Mouse (Mus musculus): ENCODE measurements at regions not wholly inside any gene's neighbourhood (a gene's known extent, or its start where the extent isn't known, plus 50 kb on each side); places are given as distances from the start of the nearest gene placed in this dataset.

DNA sequence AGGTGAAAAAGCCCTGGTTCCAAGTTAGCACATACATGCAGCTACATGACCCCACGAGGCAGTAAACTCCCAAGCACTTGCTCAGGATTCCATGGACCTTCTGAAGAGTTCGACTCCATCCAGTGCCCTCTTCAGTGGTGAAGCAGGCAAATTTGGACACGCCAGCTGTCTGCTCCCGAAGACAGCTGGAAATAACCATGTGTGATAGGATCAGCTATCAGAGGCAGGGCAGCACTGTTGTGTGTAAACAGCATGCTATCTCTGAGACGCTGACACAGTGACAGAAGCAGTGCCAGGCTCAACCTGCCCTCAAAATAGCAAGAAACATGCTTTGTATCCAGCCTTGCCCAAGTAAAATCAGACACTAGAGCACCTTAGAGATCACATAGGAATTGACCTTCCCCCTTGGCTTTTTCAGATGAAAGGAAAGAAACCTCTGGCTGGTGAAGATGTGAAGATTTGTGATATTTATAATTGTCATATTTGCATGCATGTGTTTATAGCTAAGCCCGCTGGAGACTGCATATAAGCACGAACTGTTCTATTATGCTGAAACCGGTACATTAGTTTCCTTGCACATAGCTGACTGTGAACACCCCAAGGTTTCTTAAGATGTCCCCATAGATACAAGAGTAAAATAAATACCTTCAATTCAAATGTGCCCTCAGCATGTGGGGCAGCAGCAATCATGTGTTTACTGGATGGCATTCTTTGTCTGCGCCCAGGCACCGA, 146.4 kb upstream of the Nrip1 start:
- H3K36me3 ChIP-seq (ENCODE audit: control insufficient read depth, insufficient read depth) = no peaks in the 10 kb centered on the region
- no peaks in the 10 kb centered on the region for H3K9me3 ChIP-seq (replicated peaks; ENCODE audit: control insufficient read depth, low read length)
- H3K27ac ChIP-seq (ENCODE audit: low read length) = no peak overlapping the region
- ATAC-seq (replicated peaks; ENCODE audit: extremely low read depth, insufficient read depth, low FRiP score) = no peak
- H3K4me3 ChIP-seq (ENCODE audit: low read length) = no peak overlapping the region
- H3K4me2 ChIP-seq (ENCODE audit: low read depth, low read length) = no peak overlapping the region
- 71% methylated on average over 10 of the region's 10 CpGs for WGBS
- 0 out of 2 replicates have a peak, but pooled peaks cover 2% of the 10 kb centered on the region for H3K4me1 ChIP-seq (ENCODE audit: control insufficient read depth, insufficient read depth, low read length)
- no peaks in the 10 kb centered on the region for H3K27me3 ChIP-seq (ENCODE audit: control insufficient read depth, insufficient read depth, low read length)
- no peak overlapping the region for H3K9ac ChIP-seq (ENCODE audit: low read length)

DNA sequence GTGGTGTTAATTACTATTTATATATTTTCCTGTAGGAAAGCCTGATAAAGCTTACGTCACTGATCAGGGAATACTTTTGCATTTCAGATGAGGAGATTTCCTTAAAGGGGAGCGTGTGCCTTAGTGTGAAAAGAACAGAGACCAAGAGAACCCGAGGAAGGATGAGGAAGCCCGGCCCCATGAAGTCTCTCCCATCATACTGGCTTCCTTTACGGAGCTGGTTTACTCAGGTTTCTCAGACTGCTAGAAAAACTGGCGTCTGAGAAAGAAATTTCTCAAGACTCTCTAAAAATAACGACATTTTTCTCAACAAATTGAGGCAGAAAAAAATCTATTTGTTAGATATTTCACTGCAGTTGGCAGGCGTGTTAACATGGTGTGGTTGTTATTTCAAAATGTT, 137.2 kb upstream of the Nrip1 start:
- Histone ChIP-seq H3K4me3 (ENCODE audit: low read length) (no peak overlapping the region), H3K4me2 (ENCODE audit: low read depth, low read length) (no peak overlapping the region), H3K9me3 (replicated peaks; ENCODE audit: control insufficient read depth, low read length) (no peaks in the 10 kb centered on the region), H3K27me3 (ENCODE audit: control insufficient read depth, insufficient read depth, low read length) (no peaks in the 10 kb centered on the region), H3K36me3 (ENCODE audit: control insufficient read depth, insufficient read depth) (no peaks in the 10 kb centered on the region), H3K27ac (ENCODE audit: low read length) (no peak overlapping the region), H3K9ac (ENCODE audit: low read length) (no peak overlapping the region), H3K4me1 (ENCODE audit: control insufficient read depth, insufficient read depth, low read length) (no peaks in the 10 kb centered on the region)
- no peak for ATAC-seq (replicated peaks; ENCODE audit: extremely low read depth, insufficient read depth, low FRiP score)
- WGBS = 41% methylated on average over 8 of the region's 8 CpGs

DNA sequence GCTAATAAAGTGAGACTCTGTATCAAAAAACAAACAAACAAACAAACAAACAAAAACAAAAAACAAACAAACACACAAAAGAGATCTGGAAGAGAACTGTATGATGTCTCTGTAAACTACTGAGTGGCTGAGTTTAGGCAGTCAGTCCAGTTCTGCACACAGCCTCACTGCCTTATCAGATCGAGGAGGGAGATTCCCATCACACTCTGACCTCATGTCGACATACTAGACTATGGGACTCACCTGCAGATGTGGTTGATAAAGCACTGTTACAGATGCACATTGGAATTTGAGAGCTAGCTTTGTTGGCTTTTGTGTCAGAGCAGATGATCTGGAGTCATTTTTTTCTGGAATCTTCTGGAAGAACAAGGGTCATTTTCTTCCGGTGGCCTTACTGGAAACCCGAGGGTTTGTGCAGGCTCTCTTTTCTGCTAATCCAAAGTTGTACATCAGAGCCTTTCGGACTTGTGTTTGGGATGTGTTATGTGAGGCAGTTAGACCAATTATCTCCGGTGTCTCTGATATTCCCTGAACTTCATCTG, 135.6 kb upstream of the Nrip1 start:
- H3K36me3 ChIP-seq (ENCODE audit: control insufficient read depth, insufficient read depth) = no peaks in the 10 kb centered on the region
- H3K4me1 ChIP-seq (ENCODE audit: control insufficient read depth, insufficient read depth, low read length) = no peaks in the 10 kb centered on the region
- no peak overlapping the region for H3K4me2 ChIP-seq (ENCODE audit: low read depth, low read length)
- ATAC-seq (replicated peaks; ENCODE audit: extremely low read depth, insufficient read depth, low FRiP score) = no peak
- H3K9me3 ChIP-seq (replicated peaks; ENCODE audit: control insufficient read depth, low read length) = no peaks in the 10 kb centered on the region
- H3K27me3 ChIP-seq (ENCODE audit: control insufficient read depth, insufficient read depth, low read length) = no peaks in the 10 kb centered on the region
- no peak overlapping the region for H3K4me3 ChIP-seq (ENCODE audit: low read length)
- no peak overlapping the region for H3K27ac ChIP-seq (ENCODE audit: low read length)
- 78% methylated on average over 6 of the region's 6 CpGs for WGBS
- no peak overlapping the region for H3K9ac ChIP-seq (ENCODE audit: low read length)

DNA sequence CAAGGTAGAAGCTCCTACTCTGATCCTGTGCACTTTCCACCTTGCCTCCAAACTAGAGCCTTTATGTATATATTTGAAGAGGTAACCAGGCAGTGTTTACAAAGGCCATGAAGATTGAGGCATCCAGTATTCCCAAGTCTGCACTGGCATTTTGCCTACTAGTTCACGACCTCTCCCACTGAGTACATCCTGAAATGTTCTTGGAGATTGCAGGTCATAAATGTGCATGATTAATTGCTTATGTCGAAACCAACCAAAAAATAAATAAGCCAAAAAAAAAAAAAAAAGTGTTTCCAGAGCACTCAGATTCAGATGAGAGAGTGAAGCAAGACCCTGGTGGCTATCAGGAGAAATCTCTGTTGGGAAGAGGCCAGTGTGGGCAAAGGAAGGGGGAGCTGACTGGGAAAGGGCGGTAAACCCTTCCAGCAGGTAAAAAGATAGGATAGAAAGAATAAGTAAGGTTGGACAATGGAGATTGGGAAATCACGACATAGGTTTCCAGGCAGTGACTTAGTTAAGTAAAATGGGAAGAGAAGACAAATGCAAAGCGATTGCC, 133.6 kb upstream of the Nrip1 start:
- Histone ChIP-seq H3K36me3 (ENCODE audit: control insufficient read depth, insufficient read depth) (no peaks in the 10 kb centered on the region), H3K4me1 (ENCODE audit: control insufficient read depth, insufficient read depth, low read length) (no peaks in the 10 kb centered on the region), H3K27ac (ENCODE audit: low read length) (no peak overlapping the region), H3K4me2 (ENCODE audit: low read depth, low read length) (no peak overlapping the region), H3K4me3 (ENCODE audit: low read length) (no peak overlapping the region), H3K27me3 (ENCODE audit: control insufficient read depth, insufficient read depth, low read length) (no peaks in the 10 kb centered on the region), H3K9me3 (replicated peaks; ENCODE audit: control insufficient read depth, low read length) (no peaks in the 10 kb centered on the region), H3K9ac (ENCODE audit: low read length) (no peak overlapping the region)
- 73% methylated on average over 5 of the region's 5 CpGs for WGBS
- ATAC-seq (replicated peaks; ENCODE audit: extremely low read depth, insufficient read depth, low FRiP score) = no peak

DNA sequence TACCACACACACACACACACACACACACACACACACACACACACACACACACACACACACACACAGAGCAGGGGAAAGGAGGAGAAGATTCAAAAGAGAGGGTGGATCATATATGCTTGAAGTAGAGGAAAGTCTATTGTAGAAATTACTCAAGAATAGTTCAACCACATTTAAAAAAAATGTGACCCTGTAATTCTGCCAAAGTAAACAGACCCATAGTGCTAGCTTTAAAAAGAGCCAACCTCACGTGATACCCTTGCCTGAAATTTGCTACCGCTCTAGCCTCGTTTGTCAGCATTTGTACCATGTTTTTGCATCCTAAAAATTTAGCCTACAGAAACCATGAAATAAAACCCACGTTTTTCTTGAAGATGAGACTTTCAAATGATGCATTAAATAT, 132.6 kb upstream of the Nrip1 start:
- Histone ChIP-seq H3K4me2 (ENCODE audit: low read depth, low read length) (no peak overlapping the region), H3K4me1 (ENCODE audit: control insufficient read depth, insufficient read depth, low read length) (no peaks in the 10 kb centered on the region), H3K4me3 (ENCODE audit: low read length) (no peak overlapping the region), H3K27ac (ENCODE audit: low read length) (no peak overlapping the region), H3K9ac (ENCODE audit: low read length) (no peak overlapping the region), H3K27me3 (ENCODE audit: control insufficient read depth, insufficient read depth, low read length) (no peaks in the 10 kb centered on the region), H3K36me3 (ENCODE audit: control insufficient read depth, insufficient read depth) (no peaks in the 10 kb centered on the region), H3K9me3 (replicated peaks; ENCODE audit: control insufficient read depth, low read length) (no peaks in the 10 kb centered on the region)
- ATAC-seq (replicated peaks; ENCODE audit: extremely low read depth, insufficient read depth, low FRiP score) = no peak
- 42% methylated on average over 4 of the region's 4 CpGs for WGBS

DNA sequence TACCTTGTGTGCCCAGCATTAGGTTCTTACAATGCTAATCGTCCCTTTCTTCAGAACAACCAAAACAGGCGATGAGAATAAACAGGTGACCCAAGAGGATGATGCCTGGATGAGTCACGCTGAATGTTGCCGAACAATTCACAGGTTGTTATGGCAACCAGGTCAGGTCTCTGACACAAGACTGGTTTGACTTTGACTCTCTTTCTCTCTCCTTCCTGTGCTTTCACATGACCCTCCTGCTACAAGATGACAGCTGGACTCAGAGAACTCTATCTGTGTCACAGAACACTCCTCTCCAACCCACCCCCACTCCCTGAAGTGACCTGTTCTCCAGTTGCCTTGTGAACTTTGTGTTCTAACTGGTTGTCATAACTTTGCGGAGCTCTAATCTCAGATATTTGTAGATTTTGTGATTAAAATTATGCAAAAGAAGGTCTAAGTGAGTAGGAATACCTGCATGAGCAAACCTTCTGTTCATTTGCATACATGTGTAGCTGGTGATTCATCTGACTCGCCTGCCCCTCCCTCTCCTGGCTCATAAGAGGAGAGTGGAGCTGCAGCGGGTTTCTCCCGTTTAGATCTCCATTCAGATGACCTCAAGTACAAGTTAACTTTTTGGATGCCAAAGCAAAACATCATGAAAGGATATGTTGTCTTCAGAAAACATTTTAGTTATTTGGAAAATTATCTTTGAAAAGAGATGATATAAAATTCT, 126.2 kb upstream of the Nrip1 start:
- 62% methylated on average over 8 of the region's 8 CpGs for WGBS
- no peak for ATAC-seq (replicated peaks; ENCODE audit: extremely low read depth, insufficient read depth, low FRiP score)
- H3K9ac ChIP-seq (ENCODE audit: low read length) = no peak overlapping the region
- H3K27ac ChIP-seq (ENCODE audit: low read length) = no peak overlapping the region
- no peak overlapping the region for H3K4me3 ChIP-seq (ENCODE audit: low read length)
- H3K36me3 ChIP-seq (ENCODE audit: control insufficient read depth, insufficient read depth) = no peaks in the 10 kb centered on the region
- no peak overlapping the region for H3K4me2 ChIP-seq (ENCODE audit: low read depth, low read length)
- H3K9me3 ChIP-seq (replicated peaks; ENCODE audit: control insufficient read depth, low read length) = no peaks in the 10 kb centered on the region
- peaks cover 2% of the 10 kb centered on the region for H3K4me1 ChIP-seq (ENCODE audit: control insufficient read depth, insufficient read depth, low read length)
- H3K27me3 ChIP-seq (ENCODE audit: control insufficient read depth, insufficient read depth, low read length) = no peaks in the 10 kb centered on the region

DNA sequence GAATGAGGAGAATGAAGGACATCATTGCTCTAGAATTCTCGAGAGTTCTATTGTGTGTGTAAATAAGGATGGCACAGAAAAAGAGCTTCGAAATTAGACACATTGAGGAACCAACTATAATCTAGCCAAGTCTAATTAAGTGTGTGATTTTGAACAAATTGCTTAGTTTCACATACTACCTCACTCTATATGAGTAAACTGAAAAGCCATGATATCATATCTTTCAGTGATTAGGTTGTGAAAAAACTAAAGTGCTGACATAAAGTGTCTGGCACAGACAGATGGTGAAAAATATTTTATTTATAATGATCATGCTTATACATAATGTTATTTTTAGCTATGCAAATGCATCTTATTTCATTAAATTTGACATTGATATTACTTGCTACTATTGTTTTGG, 124.6 kb upstream of the Nrip1 start:
- H3K4me3 ChIP-seq (ENCODE audit: low read length) = no peak overlapping the region
- WGBS = 71% methylated on average over 2 of the region's 2 CpGs
- H3K36me3 ChIP-seq (ENCODE audit: control insufficient read depth, insufficient read depth) = no peaks in the 10 kb centered on the region
- H3K4me1 ChIP-seq (ENCODE audit: control insufficient read depth, insufficient read depth, low read length) = peaks cover 2% of the 10 kb centered on the region
- H3K27ac ChIP-seq (ENCODE audit: low read length) = no peak overlapping the region
- no peak overlapping the region for H3K4me2 ChIP-seq (ENCODE audit: low read depth, low read length)
- no peak overlapping the region for H3K9ac ChIP-seq (ENCODE audit: low read length)
- H3K27me3 ChIP-seq (ENCODE audit: control insufficient read depth, insufficient read depth, low read length) = no peaks in the 10 kb centered on the region
- H3K9me3 ChIP-seq (replicated peaks; ENCODE audit: control insufficient read depth, low read length) = no peaks in the 10 kb centered on the region
- ATAC-seq (replicated peaks; ENCODE audit: extremely low read depth, insufficient read depth, low FRiP score) = no peak

DNA sequence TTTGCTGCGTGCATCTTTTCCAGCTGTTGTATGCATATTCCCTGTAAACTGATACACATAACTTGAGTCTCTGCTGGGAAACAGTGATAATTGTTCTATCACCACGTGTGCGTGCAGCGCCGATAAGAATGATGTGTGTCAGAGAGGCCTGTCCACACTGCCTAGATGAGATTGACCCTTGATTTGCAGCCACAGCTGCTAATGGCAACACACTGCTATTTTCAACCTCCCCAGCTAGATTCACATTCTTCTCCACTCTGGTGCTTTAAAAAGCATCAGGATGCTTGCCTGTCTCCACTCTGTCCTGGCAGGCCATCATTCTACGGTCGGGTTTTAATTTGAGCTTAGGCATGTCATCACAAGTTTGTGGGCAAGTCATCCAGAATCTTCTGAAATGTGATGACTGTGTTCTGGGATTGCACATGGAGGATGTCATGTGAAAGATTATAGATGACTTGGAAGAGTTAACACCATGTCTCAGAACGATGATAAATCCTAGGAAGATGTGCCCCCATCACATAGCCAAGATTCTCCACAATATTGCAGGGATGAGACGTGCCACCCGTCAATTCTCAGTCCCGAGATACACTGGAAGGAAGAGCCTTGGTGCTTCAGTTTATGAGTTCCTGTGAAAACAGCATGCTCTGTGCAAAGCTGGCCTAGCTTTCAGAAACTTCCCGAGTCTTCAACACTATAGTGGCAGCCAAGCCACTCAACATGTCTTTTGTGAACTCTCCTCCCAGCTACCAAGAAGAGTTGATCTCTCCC, 123.6 kb upstream of the Nrip1 start:
- no peak overlapping the region for H3K4me3 ChIP-seq (ENCODE audit: low read length)
- H3K27ac ChIP-seq (ENCODE audit: low read length) = no peak overlapping the region
- no peak overlapping the region for H3K4me2 ChIP-seq (ENCODE audit: low read depth, low read length)
- H3K4me1 ChIP-seq (ENCODE audit: control insufficient read depth, insufficient read depth, low read length) = peaks cover 2% of the 10 kb centered on the region
- WGBS = 50% methylated on average over 12 of the region's 12 CpGs
- no peaks in the 10 kb centered on the region for H3K36me3 ChIP-seq (ENCODE audit: control insufficient read depth, insufficient read depth)
- no peak overlapping the region for H3K9ac ChIP-seq (ENCODE audit: low read length)
- ATAC-seq (replicated peaks; ENCODE audit: extremely low read depth, insufficient read depth, low FRiP score) = no peak
- H3K27me3 ChIP-seq (ENCODE audit: control insufficient read depth, insufficient read depth, low read length) = no peaks in the 10 kb centered on the region
- no peaks in the 10 kb centered on the region for H3K9me3 ChIP-seq (replicated peaks; ENCODE audit: control insufficient read depth, low read length)

Measured in heart, embryonic 16.5 days (tissue).